Mouse (Mus musculus): ENCODE measurements around the gene Rxfp4.

DNA sequence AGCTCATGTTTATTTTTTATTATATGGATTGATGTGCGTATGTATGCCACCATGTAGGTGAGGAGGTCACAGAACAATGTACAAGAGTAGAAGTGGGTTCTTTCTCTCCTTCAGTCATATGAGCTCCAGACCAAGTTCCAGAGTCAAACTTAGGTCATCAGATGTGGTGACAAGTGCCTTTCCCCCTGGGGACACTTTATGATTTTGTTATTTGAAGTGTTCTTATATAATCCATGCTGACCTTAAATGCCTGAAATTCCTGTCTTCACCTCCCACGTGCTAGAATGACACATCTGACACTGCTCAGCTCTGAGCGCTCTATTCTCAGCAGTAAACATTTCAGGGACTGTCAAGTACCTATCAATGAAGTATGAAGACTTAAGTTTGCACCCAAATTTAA, 48.3 kb upstream of the Rxfp4 start:
- TF ChIP-seq ZC3H11A (IDR thresholded peaks at IDR 0.05; ENCODE audit: borderline replicate concordance, low read depth, low read length) = no peak
- no peak for TF ChIP-seq HCFC1 (IDR thresholded peaks at IDR 0.05; ENCODE audit: borderline replicate concordance, insufficient read depth, low read length)
- no peak for TF ChIP-seq MAFK (IDR thresholded peaks at IDR 0.05; ENCODE audit: insufficient read depth, low read depth, low read length)

Data from ES-E14 (cell line).